Mouse (Mus musculus): ENCODE data around the gene Tm4sf1. TPM values are rescaled to one million over a fixed set of nuclear protein-coding genes. Genes with fewer than 3 reads are reported as not detected.

Tm4sf1 gene
- polyA plus RNA-seq, 1 experiment from 2014 or later, result 22.2 TPM

DNA sequence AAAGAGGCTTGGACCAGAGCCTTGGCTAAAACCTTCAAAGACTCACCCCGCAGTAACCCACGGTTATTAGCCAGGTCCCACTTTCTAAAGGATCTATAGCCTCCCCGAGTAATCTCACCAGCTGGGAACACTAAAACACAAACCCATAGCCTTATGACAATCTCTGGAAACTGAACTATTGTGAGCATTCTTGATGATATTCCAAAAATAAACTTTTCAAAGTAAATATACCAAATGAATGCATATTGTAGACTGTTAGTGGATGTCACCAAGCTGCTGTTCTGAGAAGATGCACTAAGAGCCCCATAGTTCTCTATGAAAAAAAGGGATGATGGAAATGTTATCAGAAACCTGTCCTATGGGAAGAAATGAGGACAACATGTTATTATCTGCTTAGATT lies 25.0 kb downstream of the Tm4sf1 start:
- no peak for DNase-seq (ENCODE audit: low spot score)
- Histone ChIP-seq H3K4me3 (no peak overlapping the region), H3K9me3 (replicated peaks) (no peaks in the 10 kb centered on the region), H3K27ac (replicated peaks) (no peak overlapping the region), H3K4me1 (no peaks in the 10 kb centered on the region), H3K36me3 (no peaks in the 10 kb centered on the region), H3K27me3 (ENCODE audit: low read depth, poor library complexity, severe bottlenecking) (no peaks in the 10 kb centered on the region)
- WGBS, result 84% methylated on average over 3 of the region's 3 CpGs

DNA sequence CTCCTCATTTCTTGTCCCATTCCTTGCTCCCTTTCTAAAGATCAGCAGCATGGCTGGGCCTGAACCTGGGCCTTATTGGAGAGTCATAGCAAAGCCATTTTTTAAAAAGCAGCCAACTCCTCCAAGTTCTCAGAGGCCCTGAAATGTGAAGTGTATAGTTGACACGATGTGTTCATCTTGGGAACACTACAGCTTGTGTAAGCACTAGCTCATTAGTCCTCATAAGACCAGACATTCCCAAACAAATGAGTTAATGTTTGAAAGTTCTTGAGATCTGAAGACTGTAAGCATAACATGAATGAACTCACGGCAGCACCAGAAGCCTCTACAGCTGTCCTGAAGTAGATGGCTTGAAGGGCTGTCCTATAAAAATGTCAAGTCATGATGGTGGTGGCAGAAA lies 32.8 kb downstream of the Tm4sf1 start:
- Histone ChIP-seq H3K4me3 (no peak overlapping the region), H3K9me3 (replicated peaks) (no peaks in the 10 kb centered on the region), H3K27me3 (ENCODE audit: low read depth, poor library complexity, severe bottlenecking) (no peaks in the 10 kb centered on the region), H3K36me3 (no peaks in the 10 kb centered on the region), H3K4me1 (no peaks in the 10 kb centered on the region), H3K27ac (replicated peaks) (no peak overlapping the region)
- 89% methylated on average over 2 of the region's 2 CpGs for WGBS
- no peak for DNase-seq (ENCODE audit: low spot score)

DNA sequence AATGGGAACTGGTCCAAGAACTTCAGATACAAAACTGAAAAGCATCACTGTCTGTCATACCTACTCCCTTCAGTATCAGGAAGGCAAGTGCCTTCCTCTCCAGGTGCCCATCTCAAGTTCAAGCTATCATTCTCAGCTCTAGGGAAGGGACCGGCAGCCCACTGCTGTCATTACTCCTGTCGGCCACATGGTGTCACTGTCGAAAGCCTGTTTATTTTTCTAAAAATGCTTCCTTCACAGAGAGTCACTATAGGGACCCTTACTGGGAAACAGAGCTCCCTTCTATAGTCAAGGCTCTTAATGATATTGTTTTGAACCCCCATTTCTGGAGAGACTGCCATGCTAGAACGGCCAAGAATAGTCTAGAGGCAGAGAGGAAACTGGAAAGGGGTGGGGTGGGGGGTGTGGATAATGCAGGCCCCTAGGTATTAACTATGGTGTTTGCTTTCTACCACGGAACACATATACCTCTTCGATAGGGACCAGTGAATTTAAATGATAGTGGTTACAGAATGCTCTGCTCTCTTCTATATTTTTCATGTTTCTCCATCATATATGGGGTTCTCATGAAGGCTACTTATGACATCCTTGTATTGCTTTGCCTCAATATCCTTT lies 34.1 kb downstream of the Tm4sf1 start:
- Histone ChIP-seq H3K36me3 (no peaks in the 10 kb centered on the region), H3K9me3 (replicated peaks) (no peaks in the 10 kb centered on the region), H3K27me3 (ENCODE audit: low read depth, poor library complexity, severe bottlenecking) (no peaks in the 10 kb centered on the region), H3K4me1 (no peaks in the 10 kb centered on the region), H3K27ac (replicated peaks) (no peak overlapping the region), H3K4me3 (no peak overlapping the region)
- 34% methylated on average over 6 of the region's 6 CpGs for WGBS
- peak; percentile 45 for DNase-seq (ENCODE audit: low spot score)

- Histone ChIP-seq H3K4me1 (no peaks in the 10 kb centered on the region), H3K36me3 (no peaks in the 10 kb centered on the region), H3K27ac (replicated peaks) (no peak overlapping the region), H3K27me3 (ENCODE audit: low read depth, poor library complexity, severe bottlenecking) (no peaks in the 10 kb centered on the region), H3K4me3 (no peak overlapping the region), H3K9me3 (replicated peaks) (no peaks in the 10 kb centered on the region)
- 68% methylated on average over 2 of the region's 2 CpGs for WGBS
- DNase-seq (ENCODE audit: low spot score), result no peak
These were observed 48.7 kb downstream of the Tm4sf1 start for GRCm38 (mm10) chr3:57253041-57253440.

DNA sequence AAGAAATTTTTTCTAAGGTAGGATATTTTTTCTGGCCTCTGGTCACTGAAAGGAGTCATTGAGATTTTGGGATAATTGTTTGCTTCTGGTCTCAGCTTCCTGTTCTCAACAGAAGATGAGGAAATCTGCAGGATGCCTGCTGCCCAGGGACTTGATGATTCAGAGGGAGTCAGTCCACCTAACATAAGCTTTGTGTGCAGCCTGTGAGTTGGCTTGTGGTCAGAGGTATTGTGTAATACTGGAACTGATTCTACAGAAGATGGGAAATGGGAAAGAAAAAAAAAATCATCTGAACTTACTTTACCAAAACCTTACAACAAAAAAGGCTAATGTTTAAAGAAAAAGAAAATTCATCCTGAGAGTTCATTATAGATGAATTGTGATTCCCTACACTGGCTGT lies 49.2 kb downstream of the Tm4sf1 start:
- H3K36me3 ChIP-seq, result no peaks in the 10 kb centered on the region
- H3K4me3 ChIP-seq, result no peak overlapping the region
- no peaks in the 10 kb centered on the region for H3K4me1 ChIP-seq
- DNase-seq (ENCODE audit: low spot score), result no peak
- no peaks in the 10 kb centered on the region for H3K27me3 ChIP-seq (ENCODE audit: low read depth, poor library complexity, severe bottlenecking)
- H3K9me3 ChIP-seq (replicated peaks), result no peaks in the 10 kb centered on the region
- no peak overlapping the region for H3K27ac ChIP-seq (replicated peaks)

- Histone ChIP-seq H3K36me3 (no peaks in the 10 kb centered on the region), H3K4me1 (no peaks in the 10 kb centered on the region), H3K27me3 (ENCODE audit: low read depth, poor library complexity, severe bottlenecking) (no peaks in the 10 kb centered on the region), H3K27ac (replicated peaks) (no peak overlapping the region), H3K9me3 (replicated peaks) (peaks cover 6% of the 10 kb centered on the region; the same call in 1 of the 2 replicates), H3K4me3 (no peak overlapping the region)
- 75% methylated on average over 2 of the region's 2 CpGs for WGBS
- no peak for DNase-seq (ENCODE audit: low spot score)
These were observed 56.5 kb downstream of the Tm4sf1 start for GRCm38 (mm10) chr3:57245242-57245641.

Other genes starting within 250 kb of the Tm4sf1 start
- not detected in 2 replicates for gene Tm4sf4, start 123.3 kb upstream of the Tm4sf1 start, polyA plus RNA-seq (2016; fragmentation: Nextera tagmentation; extraction: Ambion mirVana)

Measured in midbrain, embryonic 10.5 days (tissue).